Mouse (Mus musculus) left cerebral cortex, adult 2 months (tissue): ENCODE results near the gene Peli2. TPM values are rescaled to one million over a fixed set of nuclear protein-coding genes. Genes with fewer than 3 reads are reported as not detected.

Experiments
- DNase-seq, 2 experiments: peaks; one replicate each; pipeline ENCODE4 v3.0.0; 2021 to 2022; ENCODE audit warnings: low spot score in 2 of 2, mixed read lengths in 1 of 2; ENCODE audit errors: extremely low spot score in 1 of 2
- H3K27ac ChIP-seq: fragments of 200-600 bp; 2 replicates; pipeline ENCODE4 v1.8.1; 2022
- H3K4me3 ChIP-seq: fragments of 200-600 bp; 2 replicates; pipeline ENCODE4 v1.8.1; 2022
- CTCF ChIP-seq: fragments of 200-600 bp; IDR thresholded peaks from 2 replicates; pipeline ENCODE4 v1.8.1; 2022; ENCODE audit warnings: antibody characterized with exemption, mild to moderate bottlenecking, moderate library complexity
- intact Hi-C: fragments of 180-260 bp; cut with DNase I; formaldehyde crosslinking; loops from one replicate; pipeline ENCODE4 v1.15.1; 2025
- total RNA-seq, 2 experiments: library from RNA; stranded (reverse); gene quantifications; 2 replicates each; pipeline ENCODE4 v1.2.3; 2021

Gene Peli2
- total RNA-seq, 2 experiments from 2014 or later, result 19.3 to 23.1 TPM

GRCm38 (mm10) chr14:48157835-48158234 lies 37.2 kb downstream of the Peli2 start:
- no peak for DNase-seq
- intact Hi-C loops, result no loop called here
- Histone ChIP-seq H3K4me3 (no peak overlapping the region), H3K27ac (no peak overlapping the region)
- TF ChIP-seq CTCF, result no peak

DNA sequence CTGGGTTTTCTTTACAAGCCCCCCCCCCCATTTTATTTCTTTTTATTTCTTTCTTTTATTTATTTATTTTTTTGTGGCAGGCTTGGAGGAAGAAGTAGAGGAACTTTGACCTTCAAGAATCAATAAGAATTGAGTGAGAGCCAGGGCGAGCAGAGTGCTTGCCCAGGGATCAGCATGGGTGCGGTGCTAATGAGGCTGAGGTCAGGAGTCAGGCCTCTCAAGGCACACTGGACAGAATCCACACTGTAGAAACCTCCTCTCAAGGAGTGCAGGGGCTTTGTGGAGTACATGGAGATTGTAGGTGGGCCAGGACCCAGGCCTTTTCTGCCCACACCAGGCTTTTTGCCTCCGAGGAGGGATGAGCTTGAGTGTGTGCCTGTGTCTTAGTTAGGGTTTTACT lies 38.8 kb downstream of the Peli2 start:
- TF ChIP-seq CTCF, result no peak
- Histone ChIP-seq H3K27ac (no peak overlapping the region), H3K4me3 (no peak overlapping the region)
- no peak for DNase-seq
- intact Hi-C loops, result no loop called here

DNA sequence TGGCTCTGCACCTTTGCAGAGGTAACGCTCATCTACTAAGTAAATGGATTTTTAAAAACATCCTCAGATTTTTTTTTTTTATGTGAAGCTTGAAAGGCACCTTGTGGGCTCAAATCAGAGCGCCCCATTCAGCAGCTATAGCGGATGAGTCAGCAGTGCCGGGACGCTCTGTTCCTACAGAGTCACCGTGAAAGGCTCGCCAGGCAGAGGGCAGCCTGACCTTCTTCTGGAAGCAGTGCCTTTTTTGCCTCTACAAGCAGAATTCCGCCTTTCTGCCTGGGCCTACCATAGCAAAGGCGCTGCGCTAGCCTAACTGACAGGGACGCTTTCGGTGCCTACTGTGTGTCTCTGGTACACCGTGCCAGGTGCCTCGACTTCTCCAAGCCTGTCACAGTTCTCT lies 41.8 kb downstream of the Peli2 start:
- H3K27ac ChIP-seq, result no peak overlapping the region
- H3K4me3 ChIP-seq, result no peak overlapping the region
- DNase-seq, result peak in 1 of 2 experiments; percentile 20
- intact Hi-C loops, result no loop called here
- TF ChIP-seq CTCF, result no peak

DNA sequence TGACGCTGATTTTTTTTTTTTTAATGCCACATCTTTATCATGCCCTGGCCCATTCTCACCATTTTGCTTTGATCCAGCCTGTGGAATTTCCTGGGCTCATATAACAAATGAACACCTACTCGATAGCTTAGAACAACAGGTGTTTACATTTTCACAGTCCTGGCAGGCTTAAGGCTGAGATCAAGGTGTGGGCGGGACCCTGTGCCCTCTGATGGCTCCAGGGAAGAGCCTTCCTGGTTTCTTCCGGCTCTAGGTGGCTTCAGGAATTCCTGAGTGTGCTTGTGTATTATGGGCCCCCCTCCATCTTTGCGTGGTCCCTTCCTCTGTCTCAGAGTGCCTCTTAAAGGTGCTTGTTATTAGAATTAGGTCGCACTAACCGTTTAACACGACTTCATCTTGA lies 44.3 kb downstream of the Peli2 start:
- DNase-seq, result no peak
- no peak for TF ChIP-seq CTCF
- H3K4me3 ChIP-seq, result no peak overlapping the region
- H3K27ac ChIP-seq, result no peak overlapping the region
- intact Hi-C loops, result no loop called here

- H3K4me3 ChIP-seq, result no peak overlapping the region
- intact Hi-C loops, result no loop called here
- DNase-seq, result no peak
- no peak for TF ChIP-seq CTCF
- no peak overlapping the region for H3K27ac ChIP-seq
Observed at GRCm38 (mm10) chr14:48166396-48166795, 45.8 kb downstream of the Peli2 start.

DNA sequence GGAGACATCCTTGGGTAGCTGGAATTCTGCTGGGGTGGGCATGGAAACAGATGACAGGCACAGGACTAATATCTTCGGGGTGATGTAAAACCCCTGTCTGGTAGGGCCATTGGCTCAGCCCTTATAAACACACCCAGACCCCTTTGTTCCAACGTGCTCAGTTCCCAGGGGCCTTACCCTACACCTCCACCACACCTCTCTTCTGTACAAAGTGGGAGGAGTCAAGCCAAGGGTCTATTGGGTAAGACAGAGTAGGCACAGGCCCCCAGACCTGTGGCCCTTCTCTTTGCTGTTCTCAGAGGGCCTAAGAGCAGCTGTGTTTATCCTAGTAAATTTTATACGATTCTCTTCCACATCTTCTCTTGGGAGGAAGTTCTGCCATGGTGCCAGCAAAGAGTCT lies 46.4 kb downstream of the Peli2 start:
- Histone ChIP-seq H3K4me3 (no peak overlapping the region), H3K27ac (no peak overlapping the region)
- intact Hi-C loops, result no loop called here
- TF ChIP-seq CTCF, result no peak
- no peak for DNase-seq

DNA sequence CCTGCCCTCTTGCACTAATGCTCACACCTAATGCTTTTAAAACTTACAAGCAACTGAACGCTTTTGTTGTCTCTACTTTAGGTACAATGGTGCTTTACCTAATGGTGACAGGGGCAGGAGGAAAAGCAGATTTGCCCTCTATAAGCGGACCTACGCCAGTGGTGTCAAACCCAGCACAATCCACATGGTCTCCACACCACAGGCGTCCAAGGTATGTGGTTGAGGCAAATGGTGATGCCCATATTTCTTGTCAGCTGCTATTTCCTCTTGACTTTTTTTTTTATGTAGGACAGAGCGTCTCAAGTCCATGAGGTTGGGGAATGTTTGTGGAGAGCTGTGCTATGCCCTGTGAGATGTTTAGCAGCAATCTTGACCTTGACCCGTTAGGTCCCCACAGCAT lies 47.5 kb downstream of the Peli2 start:
- DNase-seq, result no peak
- TF ChIP-seq CTCF, result no peak
- Histone ChIP-seq H3K4me3 (no peak overlapping the region), H3K27ac (no peak overlapping the region)
- intact Hi-C loops, result no loop called here

- peak; percentile 58 for TF ChIP-seq CTCF
- intact Hi-C loops, result loop anchor here (1.0 kb wide), 1 partner anchor 21 kb away; no protein-coding TSS in a partner anchor
- Histone ChIP-seq H3K27ac (no peak overlapping the region), H3K4me3 (no peak overlapping the region)
- DNase-seq, result no peak
Observed at GRCm38 (mm10) chr14:48169970-48170369, 49.3 kb downstream of the Peli2 start.

- no peak for TF ChIP-seq CTCF
- intact Hi-C loops, result no loop called here
- Histone ChIP-seq H3K27ac (no peak overlapping the region), H3K4me3 (no peak overlapping the region)
- DNase-seq, result no peak
Observed at GRCm38 (mm10) chr14:48171268-48171667, 50.6 kb downstream of the Peli2 start.

- intact Hi-C loops, result no loop called here
- TF ChIP-seq CTCF, result no peak
- DNase-seq, result no peak
- H3K27ac ChIP-seq, result no peak overlapping the region
- no peak overlapping the region for H3K4me3 ChIP-seq
Observed at GRCm38 (mm10) chr14:48172026-48172425, 51.4 kb downstream of the Peli2 start.

DNA sequence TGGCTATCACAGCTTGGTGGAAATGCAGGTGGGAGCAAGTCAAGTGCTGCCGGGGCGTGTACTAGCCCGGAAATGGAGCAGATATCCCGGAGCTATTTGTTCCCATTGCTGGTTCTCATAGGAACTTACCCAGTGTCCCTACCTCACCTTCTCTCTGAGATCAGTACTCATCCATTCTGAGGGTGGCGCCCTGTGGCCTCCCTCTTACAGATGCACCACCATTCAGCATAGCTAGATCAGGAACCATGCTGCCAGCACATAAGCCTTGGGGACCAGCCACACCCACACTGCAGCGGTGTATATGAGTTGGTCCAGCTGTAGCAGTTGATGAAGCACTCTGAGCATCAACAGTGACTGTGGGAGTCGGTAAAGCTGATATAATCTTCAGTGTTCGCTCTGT lies 52.3 kb downstream of the Peli2 start:
- TF ChIP-seq CTCF, result no peak
- DNase-seq, result no peak
- Histone ChIP-seq H3K27ac (no peak overlapping the region), H3K4me3 (no peak overlapping the region)
- intact Hi-C loops, result no loop called here

DNA sequence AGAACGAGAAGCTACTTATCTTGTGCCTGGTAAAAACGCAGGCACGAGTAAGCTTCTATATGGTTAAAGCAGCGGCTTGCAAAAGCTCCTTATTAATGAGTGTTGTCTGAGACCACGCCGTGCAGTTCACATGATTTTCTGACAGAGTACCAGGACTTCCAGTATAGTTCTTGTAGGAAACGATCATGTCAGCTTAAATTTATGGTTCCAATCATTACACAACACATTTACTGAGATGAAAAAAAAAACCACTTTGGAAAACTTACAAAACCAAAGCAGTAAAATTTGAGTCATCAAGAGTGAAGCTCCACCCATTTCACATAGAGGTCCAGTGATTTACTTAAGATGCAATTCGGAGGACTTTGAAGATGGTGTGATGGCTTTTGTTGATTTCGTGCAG lies 53.2 kb downstream of the Peli2 start:
- Histone ChIP-seq H3K4me3 (no peak overlapping the region), H3K27ac (no peak overlapping the region)
- no peak for TF ChIP-seq CTCF
- intact Hi-C loops, result no loop called here
- no peak for DNase-seq

GRCm38 (mm10) chr14:48174356-48174755 lies 53.7 kb downstream of the Peli2 start:
- intact Hi-C loops, result no loop called here
- no peak overlapping the region for H3K4me3 ChIP-seq
- no peak for TF ChIP-seq CTCF
- DNase-seq, result no peak
- H3K27ac ChIP-seq, result no peak overlapping the region

DNA sequence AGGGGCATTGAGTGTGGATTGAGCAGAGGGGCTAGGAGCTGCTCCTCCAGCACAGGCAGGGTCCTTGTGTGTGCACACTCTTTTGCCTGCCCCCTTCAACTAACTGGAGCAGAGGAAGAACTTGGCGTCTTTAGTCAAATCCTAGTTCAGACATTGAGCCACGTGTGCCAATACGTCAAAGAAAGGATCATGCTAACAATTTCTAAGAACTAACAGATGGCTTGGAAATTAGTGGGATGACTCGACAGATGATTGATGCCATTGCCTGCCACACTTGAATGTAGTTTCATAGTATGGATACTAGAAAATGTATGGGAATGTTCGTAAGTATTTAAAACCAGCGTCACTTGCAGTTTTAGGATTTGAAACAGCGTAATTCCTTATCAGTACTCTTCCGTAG lies 54.5 kb downstream of the Peli2 start:
- no peak for TF ChIP-seq CTCF
- no peak overlapping the region for H3K4me3 ChIP-seq
- intact Hi-C loops, result no loop called here
- no peak overlapping the region for H3K27ac ChIP-seq
- no peak for DNase-seq
